Mouse (Mus musculus): ENCODE data around the gene Osbp2. TPM values are rescaled to one million over a fixed set of nuclear protein-coding genes. Genes with fewer than 3 reads are reported as not detected.
"Not testable (repeated sequence)": the region's sequence is repeated elsewhere in the genome, so short reads cannot be mapped to it uniquely, and the experiment has no call there.

Gene Osbp2
- polyA plus RNA-seq (2015; fragmentation: Nextera tagmentation; extraction: Ambion mirVana), result 12.7 and 14.9 TPM in 2 replicates

- Histone ChIP-seq H3K36me3 (no peaks in the 10 kb centered on the region), H3K4me1 (replicated peaks) (peaks cover 15% of the 10 kb centered on the region), H3K27ac (0 out of 2 replicates have a peak within 1 kb of the TSS, but pooled peaks have one; percentile 32), H3K9me3 (no peaks in the 10 kb centered on the region), H3K4me3 (replicated peaks) (peak within 1 kb of the TSS; percentile 49), H3K9ac (replicated peaks) (peak within 1 kb of the TSS; percentile 69), H3K4me2 (replicated peaks) (peak within 1 kb of the TSS; percentile 70), H3K27me3 (peaks cover 34% of the 10 kb centered on the region)
- ATAC-seq, result peak; percentile 96
- 5% methylated on average over 44 of the region's 58 CpGs for WGBS
Observed at GRCm38 (mm10) chr11:3863454-3864112, at the start of gene Osbp2. Gene Osbp2, minus strand, starts transcription at chr11:3863903.

DNA sequence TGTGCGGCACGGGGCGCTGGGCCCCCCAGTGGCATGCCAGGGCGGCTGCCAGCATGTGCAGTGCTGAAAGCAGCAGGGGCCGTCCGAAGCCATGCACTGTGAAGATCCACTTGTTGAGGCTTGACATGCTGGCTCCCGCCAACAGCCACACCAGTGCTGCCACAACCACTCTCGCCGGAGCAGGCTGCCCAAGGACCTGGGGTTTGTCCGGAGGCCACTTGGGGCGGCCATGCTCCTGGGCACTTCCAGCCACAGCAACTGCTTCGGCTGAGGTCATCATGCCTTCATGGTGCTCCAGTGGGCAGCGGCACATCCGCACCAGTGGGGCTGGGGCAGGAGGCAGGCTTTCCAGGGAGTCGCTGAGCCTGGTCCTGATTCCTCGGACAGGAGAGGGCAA, 49.2 kb upstream of the Osbp2 start:
- Histone ChIP-seq H3K4me1 (replicated peaks) (peaks cover 44% of the 10 kb centered on the region), H3K27me3 (peaks cover 8% of the 10 kb centered on the region; the same call in 1 of the 2 replicates), H3K4me3 (replicated peaks) (peak overlapping the region; percentile 64), H3K36me3 (no peaks in the 10 kb centered on the region), H3K9me3 (no peaks in the 10 kb centered on the region), H3K9ac (replicated peaks) (peak overlapping the region; percentile 75), H3K4me2 (replicated peaks) (peak overlapping the region; percentile 89), H3K27ac (0 out of 2 replicates have a peak overlapping the region, but pooled peaks have one; percentile 65)
- WGBS, result 3% methylated on average over 16 of the region's 16 CpGs
- peak; percentile 32 for ATAC-seq

- peaks cover 6% of the 10 kb centered on the region; the same call in 1 of the 2 replicates for H3K36me3 ChIP-seq
- peak overlapping the region; percentile 75 for H3K9ac ChIP-seq (replicated peaks)
- H3K27me3 ChIP-seq, result peaks cover 8% of the 10 kb centered on the region; the same call in 1 of the 2 replicates
- peak overlapping the region; percentile 64 for H3K4me3 ChIP-seq (replicated peaks)
- peak; percentile 27 for ATAC-seq
- H3K27ac ChIP-seq, result 0 out of 2 replicates have a peak overlapping the region, but pooled peaks have one; percentile 10
- H3K4me1 ChIP-seq (replicated peaks), result peaks cover 46% of the 10 kb centered on the region
- H3K4me2 ChIP-seq (replicated peaks), result peak overlapping the region; percentile 89
- H3K9me3 ChIP-seq, result no peaks in the 10 kb centered on the region
- 14% methylated on average over 19 of the region's 19 CpGs for WGBS
Observed at GRCm38 (mm10) chr11:3912100-3912874, 48.6 kb upstream of the Osbp2 start.

DNA sequence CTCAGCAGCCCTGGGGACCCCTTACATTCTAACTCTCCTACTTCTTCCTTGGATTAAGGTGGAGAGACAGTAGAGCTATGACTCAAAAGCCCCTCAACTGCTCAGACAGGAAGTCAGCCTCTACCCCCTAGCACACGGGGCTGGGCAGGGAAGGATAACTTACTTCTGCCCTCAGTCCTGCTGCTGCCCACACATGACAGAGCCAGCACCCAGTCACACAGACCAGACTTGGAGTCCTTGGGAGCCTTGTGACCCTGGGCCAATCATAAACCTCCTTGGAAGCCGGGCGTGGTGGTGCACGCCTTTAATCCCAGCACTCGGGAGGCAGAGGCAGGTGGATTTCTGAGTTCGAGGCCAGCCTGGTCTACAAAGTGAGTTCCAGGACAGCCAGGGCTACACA, 47.7 kb upstream of the Osbp2 start:
- not testable (repeated sequence) for H3K9me3 ChIP-seq, H3K27ac ChIP-seq, ATAC-seq, H3K27me3 ChIP-seq
- Histone ChIP-seq H3K4me2 (replicated peaks) (peak overlapping the region; percentile 89), H3K4me1 (replicated peaks) (peaks cover 46% of the 10 kb centered on the region), H3K4me3 (replicated peaks) (peak overlapping the region; percentile 1; the same call in 1 of the 2 replicates), H3K9ac (replicated peaks) (peak overlapping the region; percentile 47; the same call in 1 of the 2 replicates), H3K36me3 (peaks cover 14% of the 10 kb centered on the region)
- WGBS, result 84% methylated on average over 6 of the region's 6 CpGs

GRCm38 (mm10) chr11:3910513-3911310, 47.0 kb upstream of the Osbp2 start:
- WGBS, result 64% methylated on average over 5 of the region's 5 CpGs

GRCm38 (mm10) chr11:3909236-3909635, 45.5 kb upstream of the Osbp2 start:
- Histone ChIP-seq H3K4me3 (replicated peaks) (no peak overlapping the region), H3K4me1 (replicated peaks) (peaks cover 43% of the 10 kb centered on the region), H3K9me3 (no peaks in the 10 kb centered on the region), H3K9ac (replicated peaks) (no peak overlapping the region), H3K4me2 (replicated peaks) (no peak overlapping the region), H3K27ac (no peak overlapping the region), H3K27me3 (peaks cover 5% of the 10 kb centered on the region; the same call in 1 of the 2 replicates), H3K36me3 (peaks cover 23% of the 10 kb centered on the region)
- 91% methylated on average over 4 of the region's 4 CpGs for WGBS
- no peak for ATAC-seq

More at GRCm38 (mm10) chr11:3910513-3911310, 47.0 kb upstream of the Osbp2 start:
- Histone ChIP-seq H3K27me3 (peaks cover 6% of the 10 kb centered on the region; the same call in 1 of the 2 replicates), H3K4me1 (replicated peaks) (peaks cover 46% of the 10 kb centered on the region), H3K9ac (replicated peaks) (peak overlapping the region; percentile 47), H3K9me3 (no peaks in the 10 kb centered on the region), H3K36me3 (peaks cover 18% of the 10 kb centered on the region), H3K4me2 (replicated peaks) (peak overlapping the region; percentile 89), H3K4me3 (replicated peaks) (peak overlapping the region; percentile 1; the same call in 1 of the 2 replicates), H3K27ac (no peak overlapping the region)
- ATAC-seq, result no peak

- ATAC-seq, result no peak
- Histone ChIP-seq H3K9me3 (no peaks in the 10 kb centered on the region), H3K9ac (replicated peaks) (no peak overlapping the region), H3K27ac (no peak overlapping the region), H3K36me3 (peaks cover 30% of the 10 kb centered on the region), H3K27me3 (no peaks in the 10 kb centered on the region), H3K4me3 (replicated peaks) (no peak overlapping the region), H3K4me1 (replicated peaks) (peaks cover 22% of the 10 kb centered on the region), H3K4me2 (replicated peaks) (no peak overlapping the region)
- 75% methylated on average over 1 of the region's 1 CpGs for WGBS
Observed at GRCm38 (mm10) chr11:3905446-3905845, 41.7 kb upstream of the Osbp2 start.

GRCm38 (mm10) chr11:3904673-3905072, 41.0 kb upstream of the Osbp2 start:
- peaks cover 33% of the 10 kb centered on the region for H3K36me3 ChIP-seq
- H3K4me3 ChIP-seq (replicated peaks), result no peak overlapping the region
- H3K4me2 ChIP-seq (replicated peaks), result no peak overlapping the region
- WGBS, result 82% methylated on average over 6 of the region's 6 CpGs
- no peak overlapping the region for H3K27ac ChIP-seq
- no peak overlapping the region for H3K9ac ChIP-seq (replicated peaks)
- no peak for ATAC-seq
- no peaks in the 10 kb centered on the region for H3K27me3 ChIP-seq
- peaks cover 23% of the 10 kb centered on the region for H3K4me1 ChIP-seq (replicated peaks)
- no peaks in the 10 kb centered on the region for H3K9me3 ChIP-seq

GRCm38 (mm10) chr11:3903046-3903445, 39.3 kb upstream of the Osbp2 start:
- H3K4me1 ChIP-seq (replicated peaks), result peaks cover 27% of the 10 kb centered on the region
- H3K9me3 ChIP-seq, result no peaks in the 10 kb centered on the region
- H3K27me3 ChIP-seq, result no peaks in the 10 kb centered on the region
- WGBS, result 84% methylated on average over 5 of the region's 5 CpGs
- no peak overlapping the region for H3K27ac ChIP-seq
- no peak overlapping the region for H3K9ac ChIP-seq (replicated peaks)
- no peak overlapping the region for H3K4me3 ChIP-seq (replicated peaks)
- no peak overlapping the region for H3K4me2 ChIP-seq (replicated peaks)
- peaks cover 46% of the 10 kb centered on the region for H3K36me3 ChIP-seq
- ATAC-seq, result no peak

DNA sequence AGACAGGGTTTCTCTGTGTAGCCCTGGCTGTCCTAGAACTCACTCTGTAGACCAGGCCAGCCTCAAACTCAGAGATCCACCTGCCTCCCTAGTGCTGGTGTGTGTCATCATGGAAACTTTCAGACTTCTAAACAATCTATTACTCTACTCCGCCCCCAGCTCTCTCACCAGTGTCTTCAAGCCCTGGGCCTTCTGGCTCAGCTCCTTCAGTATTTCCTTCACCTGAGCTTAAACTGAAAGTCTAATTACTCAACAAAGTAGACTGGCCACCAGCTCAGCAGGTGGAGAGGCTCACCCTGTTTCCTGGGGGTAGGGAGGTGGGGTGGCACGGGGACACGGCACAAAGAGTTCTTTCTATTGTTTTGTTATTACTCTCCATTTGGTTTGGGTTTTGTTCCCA, 38.8 kb upstream of the Osbp2 start:
- 92% methylated on average over 3 of the region's 3 CpGs for WGBS
- ATAC-seq, result no peak

GRCm38 (mm10) chr11:3900296-3900695, 36.6 kb upstream of the Osbp2 start:
- no peak overlapping the region for H3K27ac ChIP-seq
- H3K4me2 ChIP-seq (replicated peaks), result no peak overlapping the region
- peaks cover 44% of the 10 kb centered on the region for H3K36me3 ChIP-seq
- peaks cover 36% of the 10 kb centered on the region for H3K4me1 ChIP-seq (replicated peaks)
- no peak overlapping the region for H3K4me3 ChIP-seq (replicated peaks)
- no peak for ATAC-seq
- H3K9ac ChIP-seq (replicated peaks), result no peak overlapping the region
- no peaks in the 10 kb centered on the region for H3K27me3 ChIP-seq
- 92% methylated on average over 6 of the region's 6 CpGs for WGBS
- no peaks in the 10 kb centered on the region for H3K9me3 ChIP-seq

More for the DNA sequence above, 38.8 kb upstream of the Osbp2 start:
- Histone ChIP-seq H3K27me3 (no peaks in the 10 kb centered on the region), H3K4me2 (replicated peaks) (no peak overlapping the region), H3K4me3 (replicated peaks) (no peak overlapping the region), H3K36me3 (peaks cover 48% of the 10 kb centered on the region), H3K4me1 (replicated peaks) (peaks cover 28% of the 10 kb centered on the region), H3K27ac (no peak overlapping the region), H3K9me3 (no peaks in the 10 kb centered on the region), H3K9ac (replicated peaks) (no peak overlapping the region)
